Mouse (Mus musculus) thymus, postnatal 10 days (tissue): Measurements from ENCODE around the gene Nsf.

Experiments
- DNase-seq, 2 experiments: peaks; one replicate each; pipeline ENCODE4 v3.0.0; 2021; ENCODE audit warnings: low spot score in 2 of 2

Gene Nsf

DNA sequence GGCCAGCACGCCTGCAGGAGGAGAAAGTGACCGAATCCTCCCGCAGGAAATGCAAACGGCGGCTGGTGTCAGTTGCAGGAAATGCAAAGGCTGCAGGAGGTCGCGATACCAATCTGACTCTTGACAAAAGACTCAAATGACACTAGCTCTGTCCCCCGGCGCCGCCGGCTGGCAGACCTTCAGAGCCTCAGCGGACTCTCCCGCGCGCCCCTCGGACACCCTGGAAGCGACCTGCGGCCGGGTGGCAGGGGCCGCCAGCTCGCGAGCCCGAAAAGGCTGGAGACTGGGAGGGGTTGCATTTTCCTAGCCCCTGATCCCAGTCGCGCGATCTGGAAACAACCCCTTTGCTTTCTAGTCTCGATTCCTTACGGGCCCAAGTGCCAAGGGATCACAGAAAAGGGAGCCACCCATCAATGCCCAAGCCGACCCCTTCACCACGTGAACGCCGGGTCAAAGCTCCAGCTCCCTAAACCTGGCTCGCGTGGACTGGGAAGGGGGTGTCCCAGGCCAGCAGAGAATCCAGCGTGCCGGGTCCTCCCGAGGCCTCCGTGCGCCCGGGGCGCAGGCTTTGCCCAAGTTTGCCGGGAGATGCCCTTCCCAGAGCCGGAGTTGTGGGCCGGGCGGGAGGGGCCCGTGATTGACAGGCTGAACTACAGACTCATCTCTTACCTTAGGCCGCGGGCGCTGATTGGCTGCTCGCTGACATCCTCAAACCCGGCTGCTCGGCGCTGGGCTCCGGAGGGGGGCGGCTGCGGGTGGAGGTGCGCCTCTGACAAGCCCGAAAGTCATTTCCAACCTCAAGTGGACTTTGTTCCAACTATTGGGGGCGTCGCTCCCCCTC is 180.2 kb downstream of the Nsf start, which contains the start of gene Wnt3:
Wnt3 (plus strand) TSS at position 764 of the 841 bp plus-strand sequence.
- peak in 1 of 2 experiments; percentile 37 for DNase-seq

DNA sequence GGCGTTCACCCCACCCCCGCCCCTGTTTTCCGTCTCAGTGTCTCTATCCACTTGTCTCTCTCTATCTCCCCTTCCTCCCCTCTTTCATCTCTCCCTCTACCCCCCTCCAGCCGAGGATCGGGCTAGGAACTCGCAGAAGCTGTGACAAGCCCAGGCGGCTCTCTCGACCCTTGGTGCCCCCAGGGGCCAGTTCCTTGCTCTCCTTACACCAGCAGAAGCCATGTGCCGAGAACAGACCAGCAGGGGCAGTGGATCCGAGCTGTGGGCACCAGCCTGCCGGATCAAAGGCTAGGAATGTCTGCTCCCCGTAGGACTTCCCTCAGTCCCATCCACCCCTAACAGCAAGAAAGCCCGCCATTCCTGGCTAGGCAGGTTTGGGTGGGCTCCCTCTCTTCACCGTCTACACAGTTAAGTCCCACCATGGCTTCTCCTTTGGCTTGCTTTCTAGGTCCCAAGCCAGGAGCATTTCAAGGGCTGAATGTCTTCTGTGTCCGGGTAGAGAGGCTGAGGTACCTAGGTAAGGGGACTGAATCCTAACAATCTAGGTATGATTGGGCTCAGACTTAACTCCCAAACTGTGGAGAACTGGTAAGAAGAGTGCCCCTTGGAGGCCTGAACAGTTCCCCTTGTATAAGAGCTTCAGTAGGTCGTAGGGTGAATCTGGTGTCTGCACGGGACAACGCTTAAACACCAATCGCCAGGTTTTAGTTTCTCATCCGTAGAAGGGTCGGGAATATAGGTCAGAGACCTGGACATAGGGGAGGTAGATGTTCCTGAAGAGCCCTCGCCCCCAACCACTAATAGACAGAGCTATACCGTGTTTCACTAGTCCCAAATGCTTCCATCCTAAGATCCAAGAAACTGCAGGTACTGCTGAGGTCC is 181.1 kb downstream of the Nsf start:
- DNase-seq = no peak
